Mouse (Mus musculus): ENCODE results near the gene C2cd3. TPM values are rescaled to one million over a fixed set of nuclear protein-coding genes. Genes with fewer than 3 reads are reported as not detected.
A peak's percentile ranks its signal among the peaks of the same experiment; 100 is the strongest.

Gene C2cd3
- total and polyA plus RNA-seq, 2 experiments from 2014 or later, result 5.5 to 29.8 TPM

GRCm38 (mm10) chr7:100388174-100388573 is 16.1 kb downstream of the C2cd3 start:
- H3K9me3 ChIP-seq (replicated peaks; ENCODE audit: control insufficient read depth, low read length), result no peaks in the 10 kb centered on the region
- no peaks in the 10 kb centered on the region for H3K4me1 ChIP-seq (ENCODE audit: control insufficient read depth, insufficient read depth)
- no peak overlapping the region for H3K4me3 ChIP-seq (ENCODE audit: low read depth, low read length)
- TF ChIP-seq EP300 (IDR thresholded peaks at IDR 0.05; ENCODE audit: low read depth) (no peak), CTCF (IDR thresholded peaks at IDR 0.05; ENCODE audit: low read depth) (no peak)
- DNase-seq (ENCODE audit: low spot score) (no peak), ATAC-seq (ENCODE audit: insufficient read depth, low read depth) (no peak)
- no peak overlapping the region for H3K4me2 ChIP-seq (ENCODE audit: low read depth, low read length)
- no peak overlapping the region for H3K9ac ChIP-seq (replicated peaks; ENCODE audit: low read depth, low read length)
- H3K27ac ChIP-seq (ENCODE audit: low read depth), result no peak overlapping the region
- peaks cover 32% of the 10 kb centered on the region for H3K36me3 ChIP-seq (replicated peaks; ENCODE audit: control insufficient read depth, insufficient read depth, low read length)
- no peaks in the 10 kb centered on the region for H3K27me3 ChIP-seq (ENCODE audit: control insufficient read depth, insufficient read depth, low read length)
- WGBS, result 90% methylated on average over 2 of the region's 2 CpGs

- H3K27ac ChIP-seq (ENCODE audit: low read depth), result no peak overlapping the region
- H3K9ac ChIP-seq (replicated peaks; ENCODE audit: low read depth, low read length), result no peak overlapping the region
- H3K27me3 ChIP-seq (ENCODE audit: control insufficient read depth, insufficient read depth, low read length), result no peaks in the 10 kb centered on the region
- TF ChIP-seq CTCF (IDR thresholded peaks at IDR 0.05; ENCODE audit: low read depth), result no peak
- no peaks in the 10 kb centered on the region for H3K4me1 ChIP-seq (ENCODE audit: control insufficient read depth, insufficient read depth)
- H3K36me3 ChIP-seq (replicated peaks; ENCODE audit: control insufficient read depth, insufficient read depth, low read length), result peaks cover 37% of the 10 kb centered on the region
- WGBS, result 81% methylated on average over 8 of the region's 8 CpGs
- DNase-seq (ENCODE audit: low spot score) (no peak), ATAC-seq (ENCODE audit: insufficient read depth, low read depth) (no peak)
- H3K4me2 ChIP-seq (ENCODE audit: low read depth, low read length), result no peak overlapping the region
- no peaks in the 10 kb centered on the region for H3K9me3 ChIP-seq (replicated peaks; ENCODE audit: control insufficient read depth, low read length)
- no peak overlapping the region for H3K4me3 ChIP-seq (ENCODE audit: low read depth, low read length)
Measured at GRCm38 (mm10) chr7:100390166-100390565, 18.1 kb downstream of the C2cd3 start.

- H3K27me3 ChIP-seq (ENCODE audit: control insufficient read depth, insufficient read depth, low read length), result no peaks in the 10 kb centered on the region
- no peak overlapping the region for H3K27ac ChIP-seq (ENCODE audit: low read depth)
- peaks cover 50% of the 10 kb centered on the region for H3K36me3 ChIP-seq (replicated peaks; ENCODE audit: control insufficient read depth, insufficient read depth, low read length)
- TF ChIP-seq CTCF (IDR thresholded peaks at IDR 0.05; ENCODE audit: low read depth), result peak; percentile 39
- TF ChIP-seq EP300 (IDR thresholded peaks at IDR 0.05; ENCODE audit: low read depth), result no peak
- ATAC-seq (ENCODE audit: insufficient read depth, low read depth) (no peak), DNase-seq (ENCODE audit: low spot score) (peak; percentile 28)
- H3K4me1 ChIP-seq (ENCODE audit: control insufficient read depth, insufficient read depth), result no peaks in the 10 kb centered on the region
- no peak overlapping the region for H3K4me3 ChIP-seq (ENCODE audit: low read depth, low read length)
- no peaks in the 10 kb centered on the region for H3K9me3 ChIP-seq (replicated peaks; ENCODE audit: control insufficient read depth, low read length)
- WGBS, result 83% methylated on average over 2 of the region's 2 CpGs
- no peak overlapping the region for H3K4me2 ChIP-seq (ENCODE audit: low read depth, low read length)
- H3K9ac ChIP-seq (replicated peaks; ENCODE audit: low read depth, low read length), result no peak overlapping the region
Measured at GRCm38 (mm10) chr7:100392265-100392664, 20.2 kb downstream of the C2cd3 start.

GRCm38 (mm10) chr7:100399231-100399913 is 27.3 kb downstream of the C2cd3 start:
- WGBS, result 25% methylated on average over 8 of the region's 8 CpGs
- H3K9me3 ChIP-seq (replicated peaks; ENCODE audit: control insufficient read depth, low read length), result no peaks in the 10 kb centered on the region
- peaks cover 49% of the 10 kb centered on the region for H3K36me3 ChIP-seq (replicated peaks; ENCODE audit: control insufficient read depth, insufficient read depth, low read length)
- no peaks in the 10 kb centered on the region for H3K27me3 ChIP-seq (ENCODE audit: control insufficient read depth, insufficient read depth, low read length)
- DNase-seq (ENCODE audit: low spot score) (peak; percentile 69), ATAC-seq (ENCODE audit: insufficient read depth, low read depth) (peak; percentile 87)
- no peak overlapping the region for H3K9ac ChIP-seq (replicated peaks; ENCODE audit: low read depth, low read length)
- TF ChIP-seq CTCF (IDR thresholded peaks at IDR 0.05; ENCODE audit: low read depth), result no peak
- TF ChIP-seq EP300 (IDR thresholded peaks at IDR 0.05; ENCODE audit: low read depth), result no peak
- H3K27ac ChIP-seq (ENCODE audit: low read depth), result peak overlapping the region; percentile 16
- H3K4me2 ChIP-seq (ENCODE audit: low read depth, low read length), result peak overlapping the region; percentile 17; the same call in 1 of the 2 replicates
- no peak overlapping the region for H3K4me3 ChIP-seq (ENCODE audit: low read depth, low read length)
- H3K4me1 ChIP-seq (ENCODE audit: control insufficient read depth, insufficient read depth), result no peaks in the 10 kb centered on the region; the same call in 1 of the 2 replicates

GRCm38 (mm10) chr7:100400899-100401539 is 29.0 kb downstream of the C2cd3 start:
- WGBS, result 75% methylated on average over 4 of the region's 4 CpGs

More at GRCm38 (mm10) chr7:100400899-100401539, 29.0 kb downstream of the C2cd3 start:
- Histone ChIP-seq H3K4me2 (ENCODE audit: low read depth, low read length) (no peak overlapping the region), H3K9me3 (replicated peaks; ENCODE audit: control insufficient read depth, low read length) (no peaks in the 10 kb centered on the region), H3K9ac (replicated peaks; ENCODE audit: low read depth, low read length) (no peak overlapping the region), H3K27ac (ENCODE audit: low read depth) (no peak overlapping the region), H3K4me3 (ENCODE audit: low read depth, low read length) (no peak overlapping the region), H3K36me3 (replicated peaks; ENCODE audit: control insufficient read depth, insufficient read depth, low read length) (peaks cover 45% of the 10 kb centered on the region), H3K27me3 (ENCODE audit: control insufficient read depth, insufficient read depth, low read length) (no peaks in the 10 kb centered on the region), H3K4me1 (ENCODE audit: control insufficient read depth, insufficient read depth) (no peaks in the 10 kb centered on the region; the same call in 1 of the 2 replicates)
- no peak for TF ChIP-seq CTCF (IDR thresholded peaks at IDR 0.05; ENCODE audit: low read depth)
- TF ChIP-seq EP300 (IDR thresholded peaks at IDR 0.05; ENCODE audit: low read depth), result no peak
- DNase-seq (ENCODE audit: low spot score), result no peak
- ATAC-seq (ENCODE audit: insufficient read depth, low read depth), result no peak

Measured in heart, postnatal 0 days (tissue).